Mouse (Mus musculus) spleen, adult 2 months (tissue): Measurements from ENCODE around the gene Mier3.

Experiments
- CTCF ChIP-seq: fragments of 200-500 bp; IDR thresholded peaks from 2 replicates; pipeline ENCODE4 v1.5.1; 2011; ENCODE audit warnings: mild to moderate bottlenecking, inconsistent platforms; ENCODE audit not compliant: insufficient read depth, insufficient read length, insufficient replicate concordance; ENCODE audit errors: extremely low read depth
- POLR2A ChIP-seq: fragments of 200-500 bp; IDR thresholded peaks from 2 replicates; pipeline ENCODE4 v1.6.1; 2011; ENCODE audit warnings: low read depth, low read length, inconsistent platforms

DNA sequence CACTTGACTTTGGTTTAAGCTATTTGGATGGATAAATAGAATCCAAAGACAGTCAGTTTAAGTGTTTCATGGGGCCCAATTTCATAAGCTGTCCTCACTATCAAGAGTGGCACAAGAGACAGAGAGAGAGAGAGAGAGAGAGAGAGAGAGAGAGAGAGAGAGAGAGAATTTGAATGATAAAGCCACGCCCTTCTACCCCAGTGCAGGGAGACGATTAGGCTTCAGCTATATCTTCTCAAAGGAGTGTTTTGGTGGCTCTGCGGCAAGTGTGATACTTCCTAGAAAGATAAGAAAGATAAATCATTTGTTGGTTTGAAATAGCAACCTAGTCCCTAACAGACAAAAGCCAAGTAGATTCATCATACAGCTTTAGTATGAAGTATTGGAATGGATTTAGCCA lies 24.0 kb upstream of the Mier3 start:
- TF ChIP-seq CTCF (no peak), POLR2A (no peak)
